Mouse (Mus musculus): ENCODE data around the gene Exosc3. TPM values are rescaled to one million over a fixed set of nuclear protein-coding genes. Genes with fewer than 3 reads are reported as not detected.
"Not testable (repeated sequence)": the region's sequence is repeated elsewhere in the genome, so short reads cannot be mapped to it uniquely, and the experiment has no call there.

The Exosc3 gene
- 17.9 and 26.2 TPM in 2 replicates for polyA plus RNA-seq (2012; rRNA removed)

DNA sequence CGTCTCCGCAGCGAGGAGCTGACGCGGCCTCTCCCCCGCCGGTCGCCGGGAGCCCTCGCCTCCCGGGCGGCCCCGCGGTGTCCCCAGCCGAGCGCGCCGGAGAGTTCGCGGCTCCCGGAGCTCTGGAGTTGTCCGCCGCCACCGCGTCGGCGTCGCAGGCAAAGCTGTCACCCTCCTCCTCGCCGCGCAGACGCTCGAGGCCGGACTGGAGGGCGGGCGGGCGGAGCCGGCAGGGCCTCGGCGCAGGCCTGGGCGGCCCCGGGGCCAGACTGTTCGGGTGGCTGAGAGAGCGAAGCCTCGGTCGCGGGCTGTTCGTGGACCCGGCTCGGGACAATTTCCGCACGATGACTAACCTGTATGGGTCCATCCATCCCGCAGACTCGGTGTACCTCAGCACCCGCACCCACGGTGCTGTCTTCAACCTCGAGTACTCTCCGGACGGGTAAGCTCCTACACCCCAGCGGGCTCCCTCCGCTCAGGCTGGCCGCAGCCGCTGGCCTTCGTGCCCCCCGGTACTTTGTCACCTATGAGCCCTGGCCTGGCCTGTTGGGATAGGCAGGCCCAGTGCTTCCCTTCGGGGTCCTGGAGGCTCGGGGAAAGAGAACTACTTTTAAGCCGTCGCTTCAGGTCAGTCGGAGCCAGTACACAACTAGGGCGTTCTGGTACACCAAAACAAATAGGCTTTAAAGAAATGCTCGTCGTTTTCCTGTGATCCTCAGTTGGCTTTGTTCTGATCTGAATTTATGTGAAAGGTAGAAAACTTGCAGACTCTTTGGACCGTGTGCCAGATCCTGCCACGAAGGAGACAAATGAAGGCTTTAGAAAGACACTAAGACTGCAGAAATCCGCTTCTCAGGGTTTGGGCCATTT, at the start of gene Exosc3:
TSS of gene Exosc3 (minus strand) at position 447 of the 870 bp plus-strand sequence.
- DNase-seq (ENCODE audit: low read depth), result no peak

DNA sequence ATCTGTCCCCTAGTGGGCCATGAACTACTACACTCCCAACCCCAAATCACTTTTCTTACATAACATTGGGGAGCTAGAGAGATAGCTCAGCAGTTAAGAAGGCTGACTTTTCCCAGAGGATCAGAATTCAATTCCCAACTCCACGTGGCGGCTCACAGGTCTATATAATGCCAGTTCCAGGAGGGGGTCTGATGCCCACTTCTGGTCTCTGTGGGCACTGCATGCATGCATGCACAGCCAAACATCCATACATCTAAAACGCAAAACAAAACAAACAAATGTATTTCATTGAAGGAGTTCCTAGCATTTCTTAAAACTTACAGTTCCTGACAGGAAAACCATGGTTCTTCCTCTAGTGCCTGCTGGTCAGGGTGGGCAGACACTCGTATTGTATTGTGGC, 49.6 kb upstream of the Exosc3 start:
- DNase-seq (ENCODE audit: low read depth), result no peak

DNA sequence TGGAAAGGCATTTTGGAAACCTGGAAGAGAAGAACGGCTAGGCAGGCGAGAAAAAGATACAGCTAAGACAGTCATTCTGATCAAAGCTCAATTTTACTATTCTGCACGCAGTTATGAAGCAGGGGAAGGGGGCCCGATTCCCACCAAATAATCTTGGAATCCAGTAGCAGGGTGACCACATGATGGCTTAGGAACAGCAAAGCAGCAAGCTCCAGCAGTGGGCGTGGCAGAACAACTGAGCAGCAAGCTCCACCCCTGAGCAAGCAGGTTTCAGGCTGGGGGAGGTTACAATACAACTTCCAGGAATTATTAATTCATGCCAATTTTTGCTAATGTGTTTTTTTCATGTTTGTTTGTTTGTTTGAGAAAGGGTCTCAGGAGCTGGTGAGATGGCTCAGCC, 44.8 kb upstream of the Exosc3 start:
- DNase-seq (ENCODE audit: low read depth), result not testable (repeated sequence)

- DNase-seq (ENCODE audit: low read depth), result not testable (repeated sequence)
Measured at GRCm38 (mm10) chr4:45382133-45382532, 39.6 kb upstream of the Exosc3 start.

- DNase-seq (ENCODE audit: low read depth), result not testable (repeated sequence)
Measured at GRCm38 (mm10) chr4:45380903-45381580, 38.5 kb upstream of the Exosc3 start.

DNA sequence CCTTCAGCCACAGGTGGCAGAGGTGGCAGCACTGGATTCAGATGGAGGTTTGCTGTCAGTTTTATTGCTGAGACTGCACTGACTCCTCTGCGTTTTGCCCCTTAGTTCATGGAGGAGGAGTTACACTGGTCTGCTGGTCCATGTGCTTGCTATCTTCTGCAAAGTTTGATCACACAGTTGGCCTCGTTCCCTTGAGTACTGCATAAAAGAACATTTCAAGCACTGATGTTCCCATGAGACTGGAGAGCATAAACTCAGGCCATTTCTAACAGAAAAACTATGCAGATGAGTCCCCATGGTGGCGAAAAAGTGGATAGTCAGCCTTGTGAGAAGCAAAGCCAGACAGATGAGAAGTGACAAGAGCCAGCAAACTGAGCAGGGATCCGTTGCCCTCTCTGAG, 34.0 kb upstream of the Exosc3 start:
- no peak for DNase-seq (ENCODE audit: low read depth)

- DNase-seq (ENCODE audit: low read depth), result no peak
Measured at GRCm38 (mm10) chr4:45374879-45375278, 32.3 kb upstream of the Exosc3 start.

- no peak for DNase-seq (ENCODE audit: low read depth)
Measured at GRCm38 (mm10) chr4:45371261-45371660, 28.7 kb upstream of the Exosc3 start.

DNA sequence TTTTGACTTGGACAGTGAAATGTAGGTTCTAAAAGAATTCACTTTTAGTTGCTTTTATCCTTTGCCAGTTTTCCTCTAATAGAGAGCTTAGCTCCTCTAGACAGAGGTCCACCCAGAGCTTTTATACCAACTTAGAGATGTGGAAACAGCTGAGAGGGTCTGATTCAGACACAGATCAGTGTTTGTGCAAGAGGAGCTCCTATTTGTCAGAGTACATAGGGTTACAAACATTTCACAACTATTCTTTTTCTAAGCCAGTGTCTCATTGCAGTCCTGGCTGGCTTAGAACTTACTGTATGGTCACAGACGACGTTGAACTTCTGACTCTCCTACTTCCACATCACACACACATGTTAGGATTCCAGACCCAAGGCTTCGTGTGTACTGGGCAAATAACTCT, 14.1 kb upstream of the Exosc3 start:
- no peak for DNase-seq (ENCODE audit: low read depth)

DNA sequence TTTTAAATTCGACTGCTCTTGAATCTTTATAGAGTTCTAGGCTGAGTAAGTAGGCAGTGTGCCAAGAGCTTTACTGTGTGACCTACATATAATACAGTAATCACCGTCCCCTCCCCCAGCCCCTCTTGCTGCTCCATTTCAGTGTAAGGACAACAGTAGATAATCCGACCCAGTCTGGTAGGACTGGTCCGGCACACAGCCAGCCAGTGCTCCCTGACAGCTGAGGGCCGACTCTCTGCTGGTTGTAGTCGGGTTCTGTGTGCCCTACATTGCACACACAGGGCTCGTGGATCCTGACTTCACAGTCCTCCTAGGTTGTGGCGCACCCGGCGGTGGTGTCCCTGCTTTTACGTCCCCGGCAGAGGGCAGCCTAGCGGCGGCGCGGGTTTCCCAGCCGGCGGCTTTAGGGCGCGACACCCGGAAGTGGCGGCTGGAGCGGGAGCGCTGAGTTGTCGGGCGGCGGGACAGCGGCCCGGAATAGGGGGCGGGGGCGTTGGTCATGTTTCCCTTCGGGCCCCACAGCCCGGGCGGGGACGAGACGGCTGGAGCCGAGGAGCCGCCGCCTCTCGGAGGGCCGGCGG, 773 bp downstream of the Exosc3 start, which contains the start of gene Dcaf10:
TSS of gene Dcaf10 (plus strand) at position 433 of the 581 bp plus-strand sequence.
- DNase-seq (ENCODE audit: low read depth), result no peak

- no peak for DNase-seq (ENCODE audit: low read depth)
Measured at GRCm38 (mm10) chr4:45341226-45341625, 1.3 kb downstream of the Exosc3 start.

GRCm38 (mm10) chr4:45332466-45332865, 10.1 kb downstream of the Exosc3 start:
- no peak for DNase-seq (ENCODE audit: low read depth)

- DNase-seq (ENCODE audit: low read depth), result no peak
Measured at GRCm38 (mm10) chr4:45331139-45331538, 11.4 kb downstream of the Exosc3 start.

DNA sequence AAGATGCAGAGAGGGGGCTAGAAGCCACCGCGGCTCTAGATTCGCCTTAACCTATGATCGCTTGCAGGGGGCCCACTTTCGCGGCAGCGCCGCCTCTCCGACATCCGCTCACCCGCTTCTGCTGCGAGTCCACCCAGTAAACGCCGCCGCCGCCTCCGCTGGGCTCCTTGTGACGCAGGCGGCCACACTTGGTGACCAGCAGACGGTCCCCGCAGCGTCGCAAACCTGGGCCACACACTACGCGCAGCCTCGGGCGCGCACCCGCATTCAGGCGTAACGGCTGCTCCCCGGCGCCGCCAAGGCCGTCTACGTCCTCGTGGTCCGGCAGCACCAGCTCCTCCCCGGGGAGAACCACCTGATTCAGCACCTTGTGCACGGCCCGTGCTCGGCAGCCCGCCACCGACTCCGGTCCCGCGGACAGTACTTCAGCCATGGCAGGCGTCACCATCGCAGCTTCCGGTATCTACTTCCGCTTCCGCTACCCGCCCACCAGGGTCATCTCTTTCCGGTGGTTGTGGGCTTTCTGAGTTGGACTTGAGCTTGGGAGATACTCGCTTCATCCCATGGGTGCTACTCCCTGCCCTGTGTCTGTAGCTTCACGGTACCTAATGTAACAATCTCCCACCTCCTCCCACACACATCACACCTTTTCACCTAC, 22.2 kb downstream of the Exosc3 start:
- DNase-seq (ENCODE audit: low read depth), result no peak

DNA sequence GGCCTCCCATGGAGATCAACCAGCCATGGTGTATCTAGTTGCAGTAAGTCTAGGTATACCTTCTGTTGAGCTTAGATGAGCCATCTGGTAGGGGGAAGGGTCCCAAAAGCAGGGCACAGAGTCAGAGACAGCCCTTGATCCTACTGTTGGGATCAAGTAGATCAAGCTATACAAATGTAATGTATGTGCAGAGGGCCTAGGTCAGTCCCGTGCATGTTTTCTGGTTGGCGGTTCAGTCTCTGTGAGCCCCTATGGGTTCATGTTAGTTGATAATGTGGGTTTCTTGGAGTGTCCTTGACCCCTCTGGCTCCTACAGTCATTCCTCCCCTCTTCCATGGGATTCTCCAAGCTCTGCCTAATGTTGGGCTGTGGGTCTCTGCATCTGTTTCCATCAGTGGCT, 31.5 kb downstream of the Exosc3 start:
- DNase-seq (ENCODE audit: low read depth), result no peak

DNA sequence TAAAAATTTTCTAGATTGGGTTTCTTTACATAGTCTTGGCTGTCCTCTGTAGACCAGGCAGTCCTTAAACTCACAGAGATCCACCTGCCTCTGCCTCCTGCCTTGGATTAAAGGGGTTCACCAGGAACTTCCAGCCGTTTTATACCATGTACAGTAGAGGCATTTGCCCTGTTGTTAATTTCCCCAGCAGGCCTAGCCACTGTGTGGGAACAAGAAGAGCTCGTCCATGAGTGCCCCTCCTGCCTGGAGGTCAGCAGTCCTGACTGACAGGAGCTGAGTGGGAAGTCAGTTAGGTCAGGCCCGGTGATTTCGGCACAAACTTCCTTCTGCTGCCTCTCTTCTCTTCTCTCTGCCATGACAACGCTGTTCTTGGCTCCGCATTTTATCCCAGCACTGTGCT, 33.9 kb downstream of the Exosc3 start:
- DNase-seq (ENCODE audit: low read depth), result no peak

DNA sequence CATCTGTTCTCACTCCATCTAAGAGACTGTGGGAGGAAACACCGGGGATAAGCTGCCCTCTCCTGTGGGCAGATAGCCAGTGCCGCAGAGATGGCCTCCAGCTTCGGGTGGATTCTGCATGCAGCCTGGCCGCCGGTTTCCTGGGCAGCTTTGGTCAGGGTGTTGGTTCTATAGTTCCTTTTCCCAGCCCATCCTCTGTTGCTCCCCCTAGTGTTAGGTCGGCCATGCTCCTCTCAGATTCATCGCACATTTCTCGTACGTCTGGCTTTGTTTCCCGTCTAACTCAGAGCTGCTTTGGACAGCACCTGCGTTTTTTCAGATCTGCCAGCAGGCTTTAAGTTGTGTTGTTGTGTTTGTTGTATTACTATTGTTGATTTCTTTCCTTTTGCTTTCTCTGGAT, 34.5 kb downstream of the Exosc3 start:
- no peak for DNase-seq (ENCODE audit: low read depth)

GRCm38 (mm10) chr4:45305536-45305935, 37.0 kb downstream of the Exosc3 start:
- no peak for DNase-seq (ENCODE audit: low read depth)

DNA sequence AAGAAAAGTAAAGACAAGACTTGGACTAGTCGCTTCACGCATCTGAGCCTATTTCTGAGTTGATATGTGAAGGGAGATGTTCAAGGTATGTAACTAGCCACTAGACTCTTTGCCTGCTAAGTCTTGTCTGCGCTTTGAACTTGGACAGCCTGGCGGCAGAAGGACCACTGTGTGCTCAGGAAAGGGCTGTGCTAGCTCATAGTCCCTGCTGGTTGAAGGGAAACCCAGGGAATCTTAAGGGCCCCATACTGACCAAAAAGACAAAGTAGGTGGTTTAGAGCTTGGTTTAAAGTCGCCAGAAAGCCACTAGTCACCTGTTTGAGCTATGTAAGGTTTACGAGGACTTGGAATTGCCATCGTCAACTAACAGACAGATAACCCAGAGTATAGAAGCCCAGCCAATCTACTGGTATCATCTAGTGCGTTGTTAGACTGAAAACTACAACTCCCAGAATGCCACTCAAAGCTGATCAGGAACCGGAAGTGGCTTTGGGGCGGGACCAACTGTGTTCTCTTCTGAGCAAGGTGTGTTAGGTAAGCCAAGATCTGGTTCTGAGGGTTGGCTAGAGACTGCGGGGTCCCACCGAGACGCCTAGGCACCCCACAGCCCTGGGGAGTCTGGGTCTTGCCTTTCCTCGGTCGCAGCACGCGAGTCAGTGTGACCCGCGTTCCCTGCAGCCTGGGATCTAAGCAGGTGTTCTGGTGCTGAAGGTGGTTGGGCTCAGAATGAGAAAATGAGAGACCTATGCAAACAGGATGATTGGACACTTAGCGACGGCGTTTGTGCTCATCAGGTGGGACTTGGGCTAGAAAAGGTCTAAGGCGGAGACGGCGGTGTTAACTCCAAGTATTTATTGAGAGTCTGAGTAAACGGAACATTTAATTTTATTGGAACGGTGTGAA, 45.6 kb downstream of the Exosc3 start, which contains the start of gene Trmt10b:
TSS of gene Trmt10b (plus strand) at position 466 of the 903 bp plus-strand sequence.
- no peak for DNase-seq (ENCODE audit: low read depth)

GRCm38 (mm10) chr4:45287906-45288305, 54.6 kb downstream of the Exosc3 start:
- no peak for DNase-seq (ENCODE audit: low read depth)

DNA sequence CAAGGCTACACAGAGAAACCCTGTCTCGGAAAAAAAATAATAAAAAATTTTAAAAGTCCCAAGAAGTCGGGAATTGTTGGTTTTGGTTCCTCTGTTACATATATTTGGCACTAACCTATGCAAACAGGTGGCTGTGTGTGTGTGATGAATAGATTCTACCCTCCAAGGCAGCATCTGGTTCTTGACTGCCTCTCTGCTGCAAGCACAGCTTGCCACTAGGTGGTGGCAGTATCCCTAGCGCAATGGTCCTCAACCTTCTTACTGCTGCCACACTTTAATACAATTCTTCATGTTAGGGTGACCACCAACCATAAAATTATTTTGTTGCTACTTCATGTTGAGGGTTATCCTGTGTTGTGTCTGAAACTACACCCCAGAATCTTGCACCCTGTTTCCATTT, 56.2 kb downstream of the Exosc3 start:
- DNase-seq (ENCODE audit: low read depth), result no peak

Data from gonadal fat pad, adult 2 months (tissue).